Mouse (Mus musculus): ENCODE data around the gene Tshz2. TPM values are rescaled to one million over a fixed set of nuclear protein-coding genes. Genes with fewer than 3 reads are reported as not detected.

Gene Tshz2
- polyA plus RNA-seq, 1 experiment from 2014 or later = 7.2 TPM

DNA sequence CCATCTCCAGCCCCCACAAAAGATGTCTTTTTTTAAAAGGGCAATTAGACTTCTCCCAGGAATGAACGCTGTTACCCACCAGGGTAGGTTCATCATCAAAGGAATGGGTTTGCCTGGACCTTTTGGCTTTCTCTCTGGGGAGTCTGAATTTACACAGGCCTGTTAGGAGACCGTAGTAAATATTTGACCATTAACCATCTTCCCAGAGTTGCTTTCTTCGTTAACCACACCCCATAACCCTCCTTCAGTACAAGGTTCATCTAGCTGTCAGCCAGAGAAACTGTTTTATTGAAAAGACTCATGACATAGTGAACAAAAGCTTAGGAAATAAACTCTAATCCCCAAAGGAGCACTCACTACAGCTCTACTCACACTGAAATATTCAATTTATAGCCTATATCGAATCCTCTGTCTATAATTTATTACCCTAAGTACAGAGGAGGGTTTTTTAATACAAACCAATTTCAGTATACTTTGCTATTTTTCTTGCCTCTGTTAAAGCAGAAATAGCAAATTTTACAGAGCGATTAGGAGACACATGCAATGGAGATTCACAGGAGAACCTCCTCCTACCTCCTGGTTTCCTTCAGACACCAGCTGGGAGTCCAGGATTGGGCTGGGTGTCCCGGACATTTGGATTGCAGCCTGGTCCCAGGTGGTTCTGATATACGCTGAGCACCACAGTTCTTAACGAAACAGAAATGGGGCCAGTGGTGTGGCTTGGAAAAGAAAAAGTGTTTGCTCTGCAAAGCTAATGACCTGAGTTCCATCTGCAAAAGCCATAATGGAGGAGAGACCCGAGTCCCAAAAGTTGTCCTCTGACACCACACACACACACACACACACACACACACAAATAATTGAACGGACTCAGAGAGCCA, 459.0 kb downstream of the Tshz2 start:
- Histone ChIP-seq H3K9me3 (ENCODE audit: control insufficient read depth, low read length) (no peaks in the 10 kb centered on the region), H3K4me1 (replicated peaks; ENCODE audit: control insufficient read depth, insufficient read depth, low read length) (no peaks in the 10 kb centered on the region), H3K4me3 (ENCODE audit: low read length) (no peak overlapping the region), H3K36me3 (ENCODE audit: control insufficient read depth, insufficient read depth, low read length) (no peaks in the 10 kb centered on the region), H3K27me3 (ENCODE audit: control insufficient read depth, insufficient read depth, low read depth, low read length) (no peaks in the 10 kb centered on the region), H3K27ac (ENCODE audit: low read length) (no peak overlapping the region), H3K9ac (ENCODE audit: low read length) (no peak overlapping the region), H3K4me2 (ENCODE audit: low read depth, low read length) (no peak overlapping the region)
- WGBS = 63% methylated on average over 10 of the region's 10 CpGs
- no peak for ATAC-seq (ENCODE audit: low read depth)

GRCm38 (mm10) chr2:170094220-170094619, 461.4 kb downstream of the Tshz2 start:
- H3K36me3 ChIP-seq (ENCODE audit: control insufficient read depth, insufficient read depth, low read length) = no peaks in the 10 kb centered on the region
- H3K27me3 ChIP-seq (ENCODE audit: control insufficient read depth, insufficient read depth, low read depth, low read length) = no peaks in the 10 kb centered on the region
- H3K4me2 ChIP-seq (ENCODE audit: low read depth, low read length) = no peak overlapping the region
- no peak for ATAC-seq (ENCODE audit: low read depth)
- H3K9me3 ChIP-seq (ENCODE audit: control insufficient read depth, low read length) = no peaks in the 10 kb centered on the region
- 92% methylated on average over 17 of the region's 17 CpGs for WGBS
- H3K4me3 ChIP-seq (ENCODE audit: low read length) = no peak overlapping the region
- H3K4me1 ChIP-seq (replicated peaks; ENCODE audit: control insufficient read depth, insufficient read depth, low read length) = no peaks in the 10 kb centered on the region
- no peak overlapping the region for H3K9ac ChIP-seq (ENCODE audit: low read length)
- H3K27ac ChIP-seq (ENCODE audit: low read length) = no peak overlapping the region

DNA sequence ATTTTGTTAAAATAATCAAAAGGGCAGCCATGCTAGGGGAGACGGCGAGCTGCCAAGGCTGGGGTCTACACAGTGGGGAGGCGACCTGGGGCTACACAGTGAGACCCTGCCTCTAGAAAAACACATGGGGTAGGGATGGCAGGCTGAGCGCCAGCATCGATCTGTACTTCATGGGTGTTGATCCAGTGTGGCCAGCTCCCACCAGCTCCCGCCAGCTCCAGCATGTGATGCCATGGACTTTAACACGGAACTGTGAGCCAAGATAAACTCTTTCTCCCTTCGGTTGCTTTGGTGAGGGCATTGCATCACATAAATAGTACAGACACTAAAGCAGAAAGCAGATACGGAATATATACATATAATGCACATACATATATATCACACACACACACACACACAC, 462.1 kb downstream of the Tshz2 start:
- no peaks in the 10 kb centered on the region for H3K36me3 ChIP-seq (ENCODE audit: control insufficient read depth, insufficient read depth, low read length)
- no peak overlapping the region for H3K4me2 ChIP-seq (ENCODE audit: low read depth, low read length)
- no peak overlapping the region for H3K9ac ChIP-seq (ENCODE audit: low read length)
- WGBS = 90% methylated on average over 9 of the region's 9 CpGs
- H3K4me1 ChIP-seq (replicated peaks; ENCODE audit: control insufficient read depth, insufficient read depth, low read length) = no peaks in the 10 kb centered on the region
- H3K4me3 ChIP-seq (ENCODE audit: low read length) = no peak overlapping the region
- H3K27ac ChIP-seq (ENCODE audit: low read length) = no peak overlapping the region
- no peaks in the 10 kb centered on the region for H3K27me3 ChIP-seq (ENCODE audit: control insufficient read depth, insufficient read depth, low read depth, low read length)
- H3K9me3 ChIP-seq (ENCODE audit: control insufficient read depth, low read length) = no peaks in the 10 kb centered on the region
- no peak for ATAC-seq (ENCODE audit: low read depth)

- H3K4me2 ChIP-seq (ENCODE audit: low read depth, low read length) = peak overlapping the region; percentile 35
Observed at GRCm38 (mm10) chr2:170101132-170101531, 468.3 kb downstream of the Tshz2 start.

DNA sequence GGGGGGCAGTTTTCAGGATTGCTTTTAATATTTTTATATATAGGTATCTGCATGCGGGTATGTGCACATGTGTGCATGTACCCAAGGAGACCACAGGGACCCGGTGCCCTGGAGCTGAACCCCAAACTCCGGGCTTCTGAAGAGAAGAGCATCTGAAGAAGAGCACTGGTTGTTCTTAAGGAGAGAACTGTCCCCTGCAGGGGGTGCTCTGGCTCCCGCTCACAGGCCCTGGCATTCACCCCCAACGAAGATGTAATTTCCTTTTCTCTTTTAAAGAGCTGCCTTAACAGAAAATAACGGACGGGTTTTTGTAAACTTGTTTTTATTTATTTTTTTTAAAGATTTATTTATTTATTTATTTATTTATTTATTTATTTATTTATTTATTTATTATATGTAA, 469.1 kb downstream of the Tshz2 start:
- Histone ChIP-seq H3K9me3 (ENCODE audit: control insufficient read depth, low read length) (no peaks in the 10 kb centered on the region), H3K4me1 (replicated peaks; ENCODE audit: control insufficient read depth, insufficient read depth, low read length) (no peaks in the 10 kb centered on the region), H3K27ac (ENCODE audit: low read length) (no peak overlapping the region), H3K4me2 (ENCODE audit: low read depth, low read length) (no peak overlapping the region), H3K36me3 (ENCODE audit: control insufficient read depth, insufficient read depth, low read length) (peaks cover 8% of the 10 kb centered on the region), H3K9ac (ENCODE audit: low read length) (no peak overlapping the region), H3K27me3 (ENCODE audit: control insufficient read depth, insufficient read depth, low read depth, low read length) (no peaks in the 10 kb centered on the region), H3K4me3 (ENCODE audit: low read length) (no peak overlapping the region)
- no peak for ATAC-seq (ENCODE audit: low read depth)
- WGBS = 71% methylated on average over 7 of the region's 7 CpGs

More at GRCm38 (mm10) chr2:170101132-170101531, 468.3 kb downstream of the Tshz2 start:
- 2% methylated on average over 12 of the region's 12 CpGs for WGBS
- no peaks in the 10 kb centered on the region for H3K27me3 ChIP-seq (ENCODE audit: control insufficient read depth, insufficient read depth, low read depth, low read length)
- no peak overlapping the region for H3K27ac ChIP-seq (ENCODE audit: low read length)
- no peaks in the 10 kb centered on the region for H3K9me3 ChIP-seq (ENCODE audit: control insufficient read depth, low read length)
- H3K36me3 ChIP-seq (ENCODE audit: control insufficient read depth, insufficient read depth, low read length) = peaks cover 3% of the 10 kb centered on the region
- H3K4me1 ChIP-seq (replicated peaks; ENCODE audit: control insufficient read depth, insufficient read depth, low read length) = no peaks in the 10 kb centered on the region
- no peak overlapping the region for H3K9ac ChIP-seq (ENCODE audit: low read length)
- no peak overlapping the region for H3K4me3 ChIP-seq (ENCODE audit: low read length)
- ATAC-seq (ENCODE audit: low read depth) = peak; percentile 23; the same call in 1 of the 2 replicates

- Histone ChIP-seq H3K9me3 (ENCODE audit: control insufficient read depth, low read length) (no peaks in the 10 kb centered on the region), H3K36me3 (ENCODE audit: control insufficient read depth, insufficient read depth, low read length) (peaks cover 11% of the 10 kb centered on the region), H3K9ac (ENCODE audit: low read length) (no peak overlapping the region), H3K27me3 (ENCODE audit: control insufficient read depth, insufficient read depth, low read depth, low read length) (no peaks in the 10 kb centered on the region), H3K4me1 (replicated peaks; ENCODE audit: control insufficient read depth, insufficient read depth, low read length) (no peaks in the 10 kb centered on the region), H3K4me3 (ENCODE audit: low read length) (no peak overlapping the region), H3K4me2 (ENCODE audit: low read depth, low read length) (no peak overlapping the region), H3K27ac (ENCODE audit: low read length) (no peak overlapping the region)
- 79% methylated on average over 5 of the region's 5 CpGs for WGBS
- no peak for ATAC-seq (ENCODE audit: low read depth)
Observed at GRCm38 (mm10) chr2:170103341-170103740, 470.5 kb downstream of the Tshz2 start.

- Histone ChIP-seq H3K36me3 (ENCODE audit: control insufficient read depth, insufficient read depth, low read length) (peaks cover 11% of the 10 kb centered on the region), H3K9ac (ENCODE audit: low read length) (no peak overlapping the region)
- 38% methylated on average over 9 of the region's 9 CpGs for WGBS
Observed at GRCm38 (mm10) chr2:170103852-170104251, 471.0 kb downstream of the Tshz2 start.

DNA sequence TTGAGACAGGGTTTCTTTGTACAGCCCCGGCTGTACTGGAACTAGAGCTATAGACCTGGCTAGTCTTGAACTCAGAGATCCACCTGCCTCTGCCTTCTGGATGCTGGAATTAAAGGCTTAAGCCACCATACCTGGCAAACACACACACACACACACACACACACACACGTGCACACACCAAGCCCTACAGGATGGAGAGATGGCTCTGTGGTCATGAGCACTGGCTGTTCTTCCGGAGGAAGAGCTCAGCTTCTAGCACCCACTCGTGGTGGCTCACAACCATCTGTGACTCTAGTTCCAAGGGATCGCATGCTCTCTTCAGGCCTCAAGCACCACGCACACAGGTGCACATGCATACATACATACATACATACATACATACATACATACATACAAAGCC, 471.6 kb downstream of the Tshz2 start:
- Histone ChIP-seq H3K4me3 (ENCODE audit: low read length) (no peak overlapping the region), H3K9me3 (ENCODE audit: control insufficient read depth, low read length) (no peaks in the 10 kb centered on the region), H3K4me1 (replicated peaks; ENCODE audit: control insufficient read depth, insufficient read depth, low read length) (no peaks in the 10 kb centered on the region), H3K27me3 (ENCODE audit: control insufficient read depth, insufficient read depth, low read depth, low read length) (no peaks in the 10 kb centered on the region), H3K36me3 (ENCODE audit: control insufficient read depth, insufficient read depth, low read length) (peaks cover 14% of the 10 kb centered on the region), H3K9ac (ENCODE audit: low read length) (no peak overlapping the region), H3K27ac (ENCODE audit: low read length) (no peak overlapping the region), H3K4me2 (ENCODE audit: low read depth, low read length) (no peak overlapping the region)
- no peak for ATAC-seq (ENCODE audit: low read depth)
- WGBS = 86% methylated on average over 6 of the region's 6 CpGs

More at GRCm38 (mm10) chr2:170103852-170104251, 471.0 kb downstream of the Tshz2 start:
- H3K4me3 ChIP-seq (ENCODE audit: low read length) = no peak overlapping the region
- no peak overlapping the region for H3K4me2 ChIP-seq (ENCODE audit: low read depth, low read length)
- ATAC-seq (ENCODE audit: low read depth) = no peak
- H3K4me1 ChIP-seq (replicated peaks; ENCODE audit: control insufficient read depth, insufficient read depth, low read length) = no peaks in the 10 kb centered on the region
- H3K27ac ChIP-seq (ENCODE audit: low read length) = no peak overlapping the region
- H3K9me3 ChIP-seq (ENCODE audit: control insufficient read depth, low read length) = no peaks in the 10 kb centered on the region
- no peaks in the 10 kb centered on the region for H3K27me3 ChIP-seq (ENCODE audit: control insufficient read depth, insufficient read depth, low read depth, low read length)

GRCm38 (mm10) chr2:170106000-170106399, 473.2 kb downstream of the Tshz2 start:
- no peaks in the 10 kb centered on the region for H3K27me3 ChIP-seq (ENCODE audit: control insufficient read depth, insufficient read depth, low read depth, low read length)
- H3K9ac ChIP-seq (ENCODE audit: low read length) = no peak overlapping the region
- no peak overlapping the region for H3K4me3 ChIP-seq (ENCODE audit: low read length)
- H3K27ac ChIP-seq (ENCODE audit: low read length) = no peak overlapping the region
- no peak for ATAC-seq (ENCODE audit: low read depth)
- no peaks in the 10 kb centered on the region for H3K9me3 ChIP-seq (ENCODE audit: control insufficient read depth, low read length)
- peaks cover 26% of the 10 kb centered on the region for H3K36me3 ChIP-seq (ENCODE audit: control insufficient read depth, insufficient read depth, low read length)
- no peak overlapping the region for H3K4me2 ChIP-seq (ENCODE audit: low read depth, low read length)
- WGBS = 47% methylated on average over 9 of the region's 9 CpGs
- no peaks in the 10 kb centered on the region for H3K4me1 ChIP-seq (replicated peaks; ENCODE audit: control insufficient read depth, insufficient read depth, low read length)
